10 mouse cellular contexts compared by ENCODE assay signal in the genomic region with DNA sequence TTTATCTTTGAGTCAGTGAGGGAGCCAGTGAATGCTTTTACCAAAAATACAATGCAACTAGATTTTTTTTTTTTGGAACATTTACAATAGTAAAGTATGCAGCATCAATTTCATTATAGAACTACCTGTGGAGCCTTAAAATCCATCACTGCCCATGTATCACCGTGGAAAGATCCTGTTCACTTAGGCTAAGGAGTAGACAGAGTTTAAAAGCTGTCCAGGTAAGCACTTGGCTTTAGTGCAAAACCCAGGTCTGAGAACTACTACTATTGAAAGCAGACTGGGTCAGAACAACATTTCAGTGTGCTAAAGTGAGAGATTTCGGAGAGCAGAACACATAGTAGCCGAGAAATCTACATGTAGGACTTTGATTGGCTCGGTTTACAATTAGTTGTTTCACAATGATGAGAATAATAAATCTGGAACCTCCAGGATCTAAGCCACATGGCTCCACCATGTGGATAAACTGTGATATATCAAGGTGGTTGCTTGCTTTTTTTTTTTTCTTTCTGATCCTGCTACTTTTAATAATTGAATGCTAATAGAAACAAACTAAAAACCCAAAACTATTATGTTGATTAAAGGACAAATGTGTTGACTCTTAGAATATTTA. TPM values are rescaled to one million over a fixed set of nuclear protein-coding genes. Genes with fewer than 3 reads are reported as not detected.
DNase-seq lines count a peak whose midpoint lies in the region; ATAC-seq and TF ChIP-seq lines count a peak whose summit lies in the region.
"Had no signal": no experiment of that assay in that cellular context is flagged by ENCODE, and none has a peak within 500 bp of the region (broad histone marks: within the 10 kb centered on the region; RNA-seq: fewer than 3 reads in every experiment).

No protein-coding gene starts in this region.

- DNase-seq in embryo, embryonic 10.5 days (ENCODE audit: low spot score): peak; percentile 17
- DNase-seq in embryo, embryonic 10 days (ENCODE audit: low spot score): no peak
- no peak for DNase-seq in midbrain, embryonic 10.5 days (ENCODE audit: low spot score)
- no peak for DNase-seq in stomach, postnatal 0 days (ENCODE audit: low spot score)
- no peak for DNase-seq in kidney, postnatal 14 days
- no peak for DNase-seq in natural killer cell, adult 2 months (ENCODE audit: low spot score in 2 of 2)

- 0 out of 2 replicates have a peak overlapping the region, but pooled peaks have one; percentile 9 for H3K4me2 ChIP-seq in midbrain, embryonic 13.5 days (replicated peaks)
- H3K4me2 ChIP-seq in hindbrain, embryonic 13.5 days: peak overlapping the region; percentile 40
- no peak overlapping the region for H3K4me2 ChIP-seq in stomach, postnatal 0 days (replicated peaks; ENCODE audit: low read depth)
- H3K4me2 ChIP-seq: intestine, embryonic 15.5 days had no signal

- 44% methylated on average over 4 of the region's 4 CpGs for WGBS in midbrain, embryonic 13.5 days
- 60% methylated on average over 4 of the region's 4 CpGs for WGBS in midbrain, embryonic 10.5 days
- WGBS in hindbrain, embryonic 13.5 days: 28% methylated on average over 4 of the region's 4 CpGs
- 38% methylated on average over 4 of the region's 4 CpGs for WGBS in stomach, postnatal 0 days

- TF ChIP-seq CTCF in stomach, postnatal 0 days (IDR thresholded peaks at IDR 0.05; ENCODE audit: low read depth): peak; percentile 50

- H3K36me3 ChIP-seq in midbrain, embryonic 13.5 days: no peaks in the 10 kb centered on the region
- no peaks in the 10 kb centered on the region for H3K36me3 ChIP-seq in midbrain, embryonic 10.5 days
- H3K36me3 ChIP-seq in hindbrain, embryonic 13.5 days: no peaks in the 10 kb centered on the region
- no peaks in the 10 kb centered on the region for H3K36me3 ChIP-seq in stomach, postnatal 0 days (ENCODE audit: control insufficient read depth, insufficient read depth, low read length)
- H3K36me3 ChIP-seq: intestine, embryonic 15.5 days had no signal

- no peak overlapping the region for H3K27ac ChIP-seq in midbrain, embryonic 13.5 days
- no peak overlapping the region for H3K27ac ChIP-seq in midbrain, embryonic 10.5 days (replicated peaks)
- no peak overlapping the region for H3K27ac ChIP-seq in hindbrain, embryonic 13.5 days
- no peak overlapping the region for H3K27ac ChIP-seq in stomach, postnatal 0 days (replicated peaks)
- H3K27ac ChIP-seq: intestine, embryonic 15.5 days had no signal

- no peak for TF ChIP-seq EP300 in stomach, postnatal 0 days (optimal IDR thresholded peaks at IDR 0.05)

- H3K4me1 ChIP-seq in midbrain, embryonic 13.5 days (replicated peaks): no peaks in the 10 kb centered on the region
- H3K4me1 ChIP-seq in midbrain, embryonic 10.5 days: no peaks in the 10 kb centered on the region
- H3K4me1 ChIP-seq in hindbrain, embryonic 13.5 days (replicated peaks): no peaks in the 10 kb centered on the region
- no peaks in the 10 kb centered on the region for H3K4me1 ChIP-seq in stomach, postnatal 0 days (replicated peaks; ENCODE audit: control insufficient read depth, insufficient read depth)
- H3K4me1 ChIP-seq: intestine, embryonic 15.5 days had no signal

- no peak overlapping the region for H3K4me3 ChIP-seq in midbrain, embryonic 13.5 days (replicated peaks)
- H3K4me3 ChIP-seq in midbrain, embryonic 10.5 days: no peak overlapping the region
- no peak overlapping the region for H3K4me3 ChIP-seq in hindbrain, embryonic 13.5 days
- no peak overlapping the region for H3K4me3 ChIP-seq in stomach, postnatal 0 days (ENCODE audit: low read depth, low read length)
- H3K4me3 ChIP-seq: intestine, embryonic 15.5 days had no signal

- 0 out of 2 replicates have a peak, but pooled peaks have one; percentile 43 for ATAC-seq in midbrain, embryonic 13.5 days
- ATAC-seq in hindbrain, embryonic 13.5 days (ENCODE audit: low FRiP score): peak; percentile 54; the same call in 1 of the 2 replicates
- ATAC-seq in stomach, postnatal 0 days (ENCODE audit: low FRiP score, low TSS enrichment): no peak
- ATAC-seq: CD4-positive, CD25-positive, alpha-beta regulatory T cell, adult 4 months; intestine, embryonic 15.5 days had no signal

- H3K9ac ChIP-seq in midbrain, embryonic 13.5 days (replicated peaks): no peak overlapping the region
- H3K9ac ChIP-seq in hindbrain, embryonic 13.5 days: no peak overlapping the region
- H3K9ac ChIP-seq in stomach, postnatal 0 days (ENCODE audit: low read length): no peak overlapping the region
- H3K9ac ChIP-seq: intestine, embryonic 15.5 days had no signal

- H3K9me3 ChIP-seq in midbrain, embryonic 13.5 days: no peaks in the 10 kb centered on the region
- H3K9me3 ChIP-seq in midbrain, embryonic 10.5 days (replicated peaks): no peaks in the 10 kb centered on the region
- H3K9me3 ChIP-seq in hindbrain, embryonic 13.5 days: no peaks in the 10 kb centered on the region
- no peaks in the 10 kb centered on the region for H3K9me3 ChIP-seq in stomach, postnatal 0 days (ENCODE audit: control insufficient read depth, low read length)
- H3K9me3 ChIP-seq: intestine, embryonic 15.5 days had no signal

- H3K27me3 ChIP-seq in midbrain, embryonic 13.5 days: no peaks in the 10 kb centered on the region
- no peaks in the 10 kb centered on the region for H3K27me3 ChIP-seq in midbrain, embryonic 10.5 days (ENCODE audit: low read depth, poor library complexity, severe bottlenecking)
- H3K27me3 ChIP-seq in hindbrain, embryonic 13.5 days: no peaks in the 10 kb centered on the region
- no peaks in the 10 kb centered on the region for H3K27me3 ChIP-seq in stomach, postnatal 0 days (ENCODE audit: control insufficient read depth, insufficient read depth, low read length)
- H3K27me3 ChIP-seq: intestine, embryonic 15.5 days had no signal

RNA-seq across cellular contexts. Expression of gene Ccnh, which starts 24.6 kb away (rescaled TPM):
- 103 and 107 TPM in 2 replicates for polyA plus RNA-seq in midbrain, embryonic 13.5 days (2015; fragmentation: Nextera tagmentation; extraction: Ambion mirVana)
- 103 and 109 TPM in 2 replicates for polyA plus RNA-seq in midbrain, embryonic 10.5 days (2016; fragmentation: Nextera tagmentation; extraction: Ambion mirVana)
- polyA plus RNA-seq in hindbrain, embryonic 13.5 days (2015; fragmentation: Nextera tagmentation; extraction: Ambion mirVana): 101 TPM in 2 replicates
- 56.2 and 59.5 TPM in 2 replicates for polyA plus RNA-seq in stomach, postnatal 0 days (2015; fragmentation: Nextera tagmentation; extraction: Ambion mirVana)
